In the genomic region with DNA sequence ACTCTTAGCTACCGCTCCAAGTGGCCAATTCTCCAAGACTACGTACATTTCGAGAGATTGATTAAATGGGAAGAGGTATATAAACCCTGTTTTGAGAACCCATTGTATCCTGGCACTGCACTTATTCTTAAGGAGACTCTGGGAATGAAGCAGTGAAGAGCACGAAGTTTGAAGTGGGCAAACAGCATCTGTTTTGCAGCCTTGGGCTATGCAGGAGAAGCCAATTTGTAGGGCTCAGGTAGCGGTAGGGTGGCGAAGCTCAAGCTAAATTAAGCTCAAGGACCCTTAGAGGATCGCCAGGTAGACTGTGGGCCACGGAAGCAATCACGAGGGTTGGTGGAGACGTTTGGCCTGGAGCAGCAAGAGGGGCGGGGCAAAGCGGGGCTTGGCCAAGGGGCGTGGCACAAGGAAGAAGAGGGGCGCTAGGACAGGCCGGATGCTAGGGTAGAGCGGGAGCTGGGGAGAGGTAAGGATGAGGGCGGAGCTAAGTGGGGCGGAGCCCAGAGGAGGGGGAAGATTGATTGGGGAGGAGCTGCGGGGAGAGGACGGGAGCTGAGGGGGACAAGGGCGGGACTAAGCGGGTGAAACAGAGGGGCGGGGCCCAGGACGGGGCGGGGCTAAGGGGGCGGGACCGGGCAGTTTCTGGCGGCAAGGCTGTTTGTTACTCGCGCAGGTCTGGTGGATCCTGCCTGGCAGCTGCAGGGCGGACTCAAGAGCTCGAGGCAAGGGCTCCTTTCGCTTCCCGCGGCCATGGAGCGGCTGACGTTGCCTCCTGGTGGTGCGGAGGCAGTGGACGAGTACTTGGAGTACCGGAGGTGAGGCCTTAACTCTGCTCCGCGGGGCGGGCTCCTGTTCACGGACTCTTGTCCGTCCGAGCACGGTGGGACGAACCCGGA, we compare ENCODE assay signal across 7 mouse cellular contexts. TPM values are rescaled to one million over a fixed set of nuclear protein-coding genes. Genes with fewer than 3 reads are reported as not detected.
DNase-seq lines count a peak whose midpoint lies in the region; ATAC-seq and TF ChIP-seq lines count a peak whose summit lies in the region.

Fam221a (plus strand) TSS at position 581 of the 896 bp plus-strand sequence.

- WGBS in embryonic facial prominence, embryonic 11.5 days: 4% methylated on average over 44 of the region's 49 CpGs
- 5% methylated on average over 47 of the region's 49 CpGs for WGBS in kidney, adult 2 months
- WGBS in limb, embryonic 12.5 days: 4% methylated on average over 48 of the region's 49 CpGs
- 3% methylated on average over 49 of the region's 49 CpGs for WGBS in midbrain, embryonic 15.5 days
- WGBS in spleen, adult 2 months: 6% methylated on average over 47 of the region's 49 CpGs

- no peak for TF ChIP-seq POLR2A in kidney, adult 2 months (IDR thresholded peaks at IDR 0.05; ENCODE audit: low read depth, low read length)
- TF ChIP-seq POLR2A in spleen, adult 2 months (IDR thresholded peaks at IDR 0.05; ENCODE audit: low read depth, low read length): no peak

- peak within 1 kb of the TSS; percentile 68 for H3K9ac ChIP-seq in embryonic facial prominence, embryonic 11.5 days (replicated peaks; ENCODE audit: low read length)
- peak within 1 kb of the TSS; percentile 72 for H3K9ac ChIP-seq in limb, embryonic 12.5 days (replicated peaks)
- peak within 1 kb of the TSS; percentile 58 for H3K9ac ChIP-seq in midbrain, embryonic 15.5 days

- peak; percentile 98 for ATAC-seq in embryonic facial prominence, embryonic 11.5 days (replicated peaks; ENCODE audit: insufficient number of reproducible peaks, low FRiP score, low TSS enrichment, low read depth)
- ATAC-seq in limb, embryonic 12.5 days (ENCODE audit: insufficient number of reproducible peaks, insufficient read depth, low FRiP score, low TSS enrichment, low read depth): peak; percentile 97
- ATAC-seq in midbrain, embryonic 15.5 days (replicated peaks): peak; percentile 97

- peak; percentile 92 for DNase-seq in adrenal gland, postnatal 14 days
- peak; percentile 95 for DNase-seq in embryonic facial prominence, embryonic 11.5 days (ENCODE audit: low spot score)
- DNase-seq in heart, adult 18-20 months: peak; percentile 90 to 92
- DNase-seq in kidney, adult 2 months: peak; percentile 92
- DNase-seq in spleen, adult 2 months (ENCODE audit: low read depth in 1 of 2, low spot score in 2 of 2): peak; percentile 82 to 88

- H3K27ac ChIP-seq in embryonic facial prominence, embryonic 11.5 days (replicated peaks; ENCODE audit: low read depth, low read length): no peak within 1 kb of the TSS; the same call in 1 of the 2 replicates
- no peak within 1 kb of the TSS for H3K27ac ChIP-seq in kidney, adult 2 months (ENCODE audit: insufficient read depth, low read depth, low read length)
- peak within 1 kb of the TSS; percentile 78 for H3K27ac ChIP-seq in limb, embryonic 12.5 days
- peak within 1 kb of the TSS; percentile 67; the same call in 1 of the 2 replicates for H3K27ac ChIP-seq in midbrain, embryonic 15.5 days
- peak within 1 kb of the TSS; percentile 22 for H3K27ac ChIP-seq in spleen, adult 2 months (ENCODE audit: insufficient read depth, low read length)

- TF ChIP-seq CTCF in kidney, adult 2 months (conservative IDR thresholded peaks at IDR 0.05; ENCODE audit: insufficient read depth, insufficient read length, low read depth, low read length): peak; percentile 32
- no peak for TF ChIP-seq CTCF in spleen, adult 2 months (IDR thresholded peaks at IDR 0.05; ENCODE audit: extremely low read depth, insufficient read depth, insufficient read length, insufficient replicate concordance)

- H3K36me3 ChIP-seq in embryonic facial prominence, embryonic 11.5 days (replicated peaks; ENCODE audit: control insufficient read depth, insufficient read depth, low read depth, low read length): no peaks in the 10 kb centered on the region
- no peaks in the 10 kb centered on the region for H3K36me3 ChIP-seq in kidney, adult 2 months (ENCODE audit: control insufficient read depth, insufficient read depth, low read length)
- H3K36me3 ChIP-seq in limb, embryonic 12.5 days: no peaks in the 10 kb centered on the region
- no peaks in the 10 kb centered on the region for H3K36me3 ChIP-seq in midbrain, embryonic 15.5 days (replicated peaks)
- no peaks in the 10 kb centered on the region for H3K36me3 ChIP-seq in spleen, adult 2 months (ENCODE audit: control insufficient read depth, insufficient read depth, low read length)

- H3K9me3 ChIP-seq in embryonic facial prominence, embryonic 11.5 days (replicated peaks; ENCODE audit: control insufficient read depth, low read length): no peaks in the 10 kb centered on the region
- no peaks in the 10 kb centered on the region for H3K9me3 ChIP-seq in limb, embryonic 12.5 days
- no peaks in the 10 kb centered on the region for H3K9me3 ChIP-seq in midbrain, embryonic 15.5 days

- no peaks in the 10 kb centered on the region for H3K27me3 ChIP-seq in embryonic facial prominence, embryonic 11.5 days (ENCODE audit: control insufficient read depth, insufficient read depth, low read length)
- no peaks in the 10 kb centered on the region for H3K27me3 ChIP-seq in kidney, adult 2 months (replicated peaks; ENCODE audit: control insufficient read depth, insufficient read depth, low read length)
- no peaks in the 10 kb centered on the region for H3K27me3 ChIP-seq in limb, embryonic 12.5 days
- H3K27me3 ChIP-seq in midbrain, embryonic 15.5 days (replicated peaks): no peaks in the 10 kb centered on the region
- H3K27me3 ChIP-seq in spleen, adult 2 months (ENCODE audit: control insufficient read depth, insufficient read depth, low read length): no peaks in the 10 kb centered on the region

- H3K4me2 ChIP-seq in embryonic facial prominence, embryonic 11.5 days (ENCODE audit: low read depth, low read length): peak within 1 kb of the TSS; percentile 86
- peak within 1 kb of the TSS; percentile 71 for H3K4me2 ChIP-seq in limb, embryonic 12.5 days
- H3K4me2 ChIP-seq in midbrain, embryonic 15.5 days: peak within 1 kb of the TSS; percentile 97

- peak within 1 kb of the TSS; percentile 46 for H3K4me3 ChIP-seq in embryonic facial prominence, embryonic 11.5 days (ENCODE audit: low read depth, low read length)
- peak within 1 kb of the TSS; percentile 56 for H3K4me3 ChIP-seq in kidney, adult 2 months (ENCODE audit: insufficient read depth, low read depth, low read length)
- H3K4me3 ChIP-seq in limb, embryonic 12.5 days (replicated peaks): peak within 1 kb of the TSS; percentile 57
- peak within 1 kb of the TSS; percentile 72 for H3K4me3 ChIP-seq in midbrain, embryonic 15.5 days
- peak within 1 kb of the TSS; percentile 60 for H3K4me3 ChIP-seq in spleen, adult 2 months (ENCODE audit: extremely low read depth, insufficient read depth, insufficient read length)

- H3K4me1 ChIP-seq in embryonic facial prominence, embryonic 11.5 days (ENCODE audit: control insufficient read depth, insufficient read depth, low read length): no peaks in the 10 kb centered on the region
- no peaks in the 10 kb centered on the region for H3K4me1 ChIP-seq in kidney, adult 2 months (ENCODE audit: control insufficient read depth, insufficient read depth, low read length)
- H3K4me1 ChIP-seq in limb, embryonic 12.5 days (replicated peaks): peaks cover 6% of the 10 kb centered on the region
- peaks cover 15% of the 10 kb centered on the region for H3K4me1 ChIP-seq in midbrain, embryonic 15.5 days
- H3K4me1 ChIP-seq in spleen, adult 2 months (ENCODE audit: control insufficient read depth, insufficient read depth, insufficient read length): peaks cover 7% of the 10 kb centered on the region; the same call in 1 of the 2 replicates

RNA-seq across cellular contexts. Expression of gene Fam221a, which starts in this region (rescaled TPM):
- total RNA-seq in adrenal gland, postnatal 14 days (2021): 1.3 and 2.2 TPM in 2 replicates
- 6.0 and 7.1 TPM in 2 replicates for polyA plus RNA-seq in embryonic facial prominence, embryonic 11.5 days (2014; fragmentation: Nextera tagmentation; extraction: Ambion mirVana)
- under 1 TPM in 1 of 2 experiments, not detected in 1; 0.77 TPM for total RNA-seq in heart, adult 18-20 months (2021)
- polyA plus RNA-seq in kidney, adult 2 months (2012; rRNA removed): 1.8 and 2.3 TPM in 2 replicates
- 7.7 and 9.8 TPM in 2 replicates for polyA plus RNA-seq in limb, embryonic 12.5 days (2016; fragmentation: Nextera tagmentation; extraction: Ambion mirVana)
- polyA plus RNA-seq in midbrain, embryonic 15.5 days (2015; fragmentation: Nextera tagmentation; extraction: Ambion mirVana): 4.0 and 5.1 TPM in 2 replicates
- polyA plus RNA-seq in spleen, adult 2 months (2012; rRNA removed): 0.74 and 0.83 TPM in 2 replicates

Comparison
In these comparisons a context has a peak if more than half of its experiments do, and no peak if none do; other contexts are left out.
1. Peak in DNase-seq in heart, adult 18-20 months; RNA of the gene not detected or under 1 TPM.
2. Peak in DNase-seq, H3K4me3 ChIP-seq and H3K27ac ChIP-seq in spleen, adult 2 months; RNA of the gene not detected or under 1 TPM.
3. H3K27ac ChIP-seq: peak in limb, embryonic 12.5 days (single experiment) and midbrain, embryonic 15.5 days (single experiment); none in embryonic facial prominence, embryonic 11.5 days (single experiment) and kidney, adult 2 months (single experiment).
4. Peak in every context shown above with its lines, with median percentiles within 50 percentile points of each other: DNase-seq, ATAC-seq, H3K4me2 ChIP-seq, H3K4me3 ChIP-seq and H3K9ac ChIP-seq.